Mouse (Mus musculus) cerebellum, postnatal 14 days (tissue): ENCODE data around the gene Clec2l.

Experiments used
- DNase-seq, 2 experiments: peaks; one replicate each; pipeline ENCODE4 v3.0.0; 2021; ENCODE audit warnings: mixed read lengths in 2 of 2

The Clec2l gene

GRCm38 (mm10) chr6:38721361-38721760 lies 58.5 kb downstream of the Clec2l start:
- DNase-seq: no peak

GRCm38 (mm10) chr6:38725515-38725914 lies 62.6 kb downstream of the Clec2l start:
- DNase-seq: no peak
